Mouse (Mus musculus) splenic B cell, adult 2 months (primary cell): ENCODE measurements around the gene Glis2.

ENCODE experiments used
- DNase-seq: peaks from one replicate; pipeline ENCODE4 v3.0.0-alpha.2; 2011; ENCODE audit warnings: low read depth, low spot score
- H3K27me3 ChIP-seq: 2 replicates; pipeline ENCODE4 v1.6.1; 2012; ENCODE audit warnings: mild to moderate bottlenecking, low read length, moderate library complexity, mixed read lengths; ENCODE audit not compliant: control insufficient read depth, poor library complexity, insufficient read depth, severe bottlenecking
- H3K36me3 ChIP-seq: 2 replicates; pipeline ENCODE4 v1.6.1; 2012; ENCODE audit warnings: mild to moderate bottlenecking, low read length, moderate library complexity, mixed read lengths; ENCODE audit not compliant: control insufficient read depth, poor library complexity, insufficient read depth, severe bottlenecking

The Glis2 gene

DNA sequence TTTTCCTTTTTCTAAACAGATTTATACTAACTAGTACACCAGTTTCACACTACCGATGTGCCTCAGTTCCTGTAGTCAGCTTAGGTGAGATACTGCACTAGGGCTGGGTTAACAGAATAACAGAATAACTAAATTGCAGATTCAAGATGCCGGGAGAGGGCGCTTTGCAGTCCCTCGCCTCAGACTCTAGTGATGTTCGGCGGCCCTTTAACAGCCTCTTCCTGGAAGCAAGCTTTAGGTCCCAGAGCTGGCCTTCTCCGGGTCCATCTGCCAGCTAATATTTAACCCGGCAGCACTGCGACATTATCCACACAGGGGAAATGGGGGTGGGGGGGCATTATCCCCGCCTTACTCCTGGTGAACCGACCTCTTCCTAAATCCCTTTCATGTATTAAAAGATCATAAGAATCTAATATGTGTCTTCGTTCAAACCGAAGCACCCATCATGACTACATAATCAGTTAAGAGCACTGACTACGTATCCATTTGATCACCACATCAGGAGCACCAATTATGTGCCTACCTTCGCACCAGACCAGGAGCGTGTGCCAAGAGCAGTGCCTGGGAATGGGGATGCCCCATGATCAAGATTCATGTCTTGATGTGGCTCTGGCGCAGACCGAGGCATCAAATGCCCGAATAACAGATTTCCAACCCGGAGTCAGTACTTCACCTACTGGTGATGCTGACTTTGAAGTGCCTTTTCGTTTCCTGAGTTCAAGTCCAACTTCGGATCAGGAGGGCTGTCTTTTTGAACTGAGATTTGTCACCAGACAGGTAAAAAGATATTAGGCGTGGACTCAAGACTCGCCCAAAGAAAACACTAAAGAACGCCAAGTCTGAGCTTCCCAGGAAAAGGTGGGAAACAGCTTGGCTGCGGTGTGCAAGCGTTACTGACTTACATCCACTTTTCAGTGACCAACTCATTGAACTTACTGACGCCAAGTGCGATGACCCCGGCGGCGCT is 1.3 kb upstream of the Glis2 start:
- H3K27me3 ChIP-seq: no peaks in the 10 kb centered on the region; the same call in none of the 2 replicates
- DNase-seq: peak; percentile 64
- H3K36me3 ChIP-seq: no peaks in the 10 kb centered on the region

DNA sequence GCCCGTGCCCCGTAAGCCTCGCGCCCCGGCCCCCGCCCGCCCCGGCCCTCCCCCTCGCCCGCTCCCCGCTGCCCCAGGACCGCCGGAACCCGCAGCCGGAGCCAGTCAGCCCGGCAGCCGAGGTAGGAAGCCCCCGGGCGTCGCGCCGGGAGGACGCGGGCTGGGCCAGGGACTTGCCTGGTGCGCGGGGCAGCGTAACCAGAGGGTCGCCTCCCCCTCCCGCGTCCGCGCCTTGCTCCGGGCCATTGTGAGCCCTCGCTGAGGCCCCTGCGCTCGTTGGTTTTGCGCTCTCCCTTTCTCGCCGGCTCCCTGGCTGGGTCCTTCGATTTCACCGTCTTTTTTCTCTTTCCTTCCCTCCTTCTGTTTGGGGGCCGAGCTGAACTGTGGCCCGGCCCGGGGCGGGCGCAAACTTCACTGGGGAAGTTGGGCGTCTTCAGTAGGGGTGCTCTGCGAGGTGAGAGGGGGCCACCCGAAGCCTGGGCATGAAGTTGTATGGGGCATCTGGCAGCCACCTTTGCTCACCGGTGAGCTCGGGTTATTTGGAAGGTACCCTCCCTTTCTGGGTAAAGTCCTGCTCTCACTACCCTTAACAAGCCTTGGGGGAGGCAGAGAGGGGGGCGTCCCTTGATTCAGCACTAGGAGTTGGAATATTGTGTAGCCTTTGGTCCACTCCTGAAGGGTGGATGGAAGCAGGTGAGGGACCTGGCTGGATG is 457 bp downstream of the Glis2 start:
- Histone ChIP-seq H3K27me3 (no peaks in the 10 kb centered on the region; the same call in none of the 2 replicates), H3K36me3 (no peaks in the 10 kb centered on the region)
- DNase-seq: no peak

GRCm38 (mm10) chr16:4595527-4595963 is 1.0 kb downstream of the Glis2 start:
- no peaks in the 10 kb centered on the region; the same call in none of the 2 replicates for H3K27me3 ChIP-seq
- no peaks in the 10 kb centered on the region for H3K36me3 ChIP-seq
- no peak for DNase-seq

GRCm38 (mm10) chr16:4596141-4596728 is 1.7 kb downstream of the Glis2 start:
- no peak for DNase-seq
- H3K27me3 ChIP-seq: no peaks in the 10 kb centered on the region; the same call in none of the 2 replicates
- no peaks in the 10 kb centered on the region for H3K36me3 ChIP-seq

GRCm38 (mm10) chr16:4596836-4597235 is 2.3 kb downstream of the Glis2 start:
- Histone ChIP-seq H3K36me3 (no peaks in the 10 kb centered on the region), H3K27me3 (no peaks in the 10 kb centered on the region; the same call in none of the 2 replicates)
- DNase-seq: no peak

DNA sequence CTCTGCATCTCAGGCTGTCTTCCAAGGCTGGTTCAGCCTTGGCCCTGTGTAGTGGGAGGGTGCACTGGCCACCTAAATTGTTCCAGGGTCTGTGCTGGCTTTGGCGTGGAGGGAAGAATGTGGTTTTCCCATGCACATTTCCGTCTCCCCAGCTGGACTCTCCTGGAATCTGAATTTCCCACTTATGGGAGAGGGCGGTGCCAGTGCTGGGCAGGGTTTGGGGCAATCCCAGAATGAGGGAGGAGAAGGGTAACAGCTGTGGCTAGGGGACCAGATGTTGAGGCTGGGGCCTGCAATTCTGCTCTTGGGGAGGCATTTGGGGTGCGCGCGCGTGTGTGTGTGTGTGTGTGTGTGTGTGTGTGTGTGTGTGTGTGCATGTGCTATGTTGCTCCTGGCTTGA is 2.8 kb downstream of the Glis2 start:
- Histone ChIP-seq H3K36me3 (no peaks in the 10 kb centered on the region), H3K27me3 (no peaks in the 10 kb centered on the region; the same call in none of the 2 replicates)
- DNase-seq: no peak

DNA sequence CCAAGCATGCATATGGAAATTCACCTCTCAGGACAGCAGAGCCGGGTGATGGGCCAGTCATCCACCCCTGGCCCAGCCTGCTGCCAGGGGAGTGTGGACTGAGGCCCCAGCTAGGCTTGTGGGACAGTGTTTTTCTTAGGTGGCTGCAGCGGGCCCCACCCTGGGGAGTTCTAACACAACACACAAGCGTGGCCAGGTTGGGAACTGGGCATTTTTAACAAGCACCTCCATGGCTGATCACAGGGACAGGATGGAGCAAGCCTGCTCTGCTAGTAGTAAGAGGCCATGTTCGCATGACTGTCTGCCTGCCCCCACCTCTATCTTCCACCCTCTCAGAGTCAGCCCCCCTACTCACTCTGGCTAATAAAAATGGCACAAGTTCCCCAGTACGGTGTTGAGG is 3.5 kb downstream of the Glis2 start:
- DNase-seq: no peak
- Histone ChIP-seq H3K27me3 (no peaks in the 10 kb centered on the region; the same call in none of the 2 replicates), H3K36me3 (no peaks in the 10 kb centered on the region)

DNA sequence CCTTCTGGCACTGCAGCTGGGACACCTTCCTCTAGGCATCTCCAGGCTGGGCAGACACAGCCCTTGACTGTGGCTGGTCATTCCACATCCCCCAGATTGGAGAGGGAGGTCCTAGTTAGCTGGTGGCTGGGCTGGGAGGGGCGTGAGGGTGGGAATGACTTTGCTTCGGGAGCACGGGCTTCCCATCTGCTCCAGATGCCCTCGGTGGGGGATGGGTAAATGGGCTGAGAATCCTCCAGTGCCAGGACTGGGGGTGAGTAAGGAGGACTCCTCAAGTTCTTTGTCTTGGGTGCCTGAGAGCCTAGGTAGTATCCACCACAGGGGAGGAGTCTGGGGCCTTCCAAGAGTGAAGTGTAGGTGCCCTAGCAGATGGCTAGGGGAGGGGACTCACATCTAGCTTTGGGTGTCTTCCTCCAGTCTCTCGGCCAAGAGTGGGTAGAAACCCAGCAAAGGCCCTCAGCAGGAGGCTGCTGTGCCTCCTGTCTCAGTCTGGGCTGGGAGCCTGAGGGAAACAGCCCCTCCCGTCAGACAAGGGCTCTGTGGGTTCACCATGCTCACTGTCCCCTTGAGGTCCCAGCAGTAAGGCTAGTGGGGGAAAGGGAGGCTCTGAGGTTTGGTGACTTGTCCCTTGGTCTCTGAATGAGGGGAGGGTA is 4.5 kb downstream of the Glis2 start:
- no peak for DNase-seq

DNA sequence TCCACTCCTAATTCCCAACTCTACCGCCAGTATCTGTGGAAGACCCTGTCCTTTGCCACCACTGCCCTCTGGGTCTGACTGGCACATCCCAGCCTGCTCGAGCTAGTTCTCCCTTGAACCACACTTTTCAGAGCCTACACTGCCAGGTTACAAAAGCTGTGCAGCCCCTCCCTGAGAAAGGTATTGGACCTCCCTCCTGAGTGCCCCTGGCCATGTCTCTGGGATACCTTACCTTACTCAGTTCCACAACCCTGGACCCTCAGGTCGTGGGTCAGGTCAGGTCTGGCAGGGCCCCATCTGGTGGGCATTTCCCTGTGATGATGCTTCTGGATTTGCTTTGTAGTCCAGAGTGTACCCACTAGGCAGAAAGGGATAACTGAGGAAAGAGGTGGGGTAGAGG is 5.1 kb downstream of the Glis2 start:
- Histone ChIP-seq H3K36me3 (no peaks in the 10 kb centered on the region), H3K27me3 (no peaks in the 10 kb centered on the region; the same call in 1 of the 2 replicates)
- no peak for DNase-seq

More for the DNA sequence above, 4.5 kb downstream of the Glis2 start:
- H3K27me3 ChIP-seq: no peaks in the 10 kb centered on the region; the same call in none of the 2 replicates
- H3K36me3 ChIP-seq: no peaks in the 10 kb centered on the region

DNA sequence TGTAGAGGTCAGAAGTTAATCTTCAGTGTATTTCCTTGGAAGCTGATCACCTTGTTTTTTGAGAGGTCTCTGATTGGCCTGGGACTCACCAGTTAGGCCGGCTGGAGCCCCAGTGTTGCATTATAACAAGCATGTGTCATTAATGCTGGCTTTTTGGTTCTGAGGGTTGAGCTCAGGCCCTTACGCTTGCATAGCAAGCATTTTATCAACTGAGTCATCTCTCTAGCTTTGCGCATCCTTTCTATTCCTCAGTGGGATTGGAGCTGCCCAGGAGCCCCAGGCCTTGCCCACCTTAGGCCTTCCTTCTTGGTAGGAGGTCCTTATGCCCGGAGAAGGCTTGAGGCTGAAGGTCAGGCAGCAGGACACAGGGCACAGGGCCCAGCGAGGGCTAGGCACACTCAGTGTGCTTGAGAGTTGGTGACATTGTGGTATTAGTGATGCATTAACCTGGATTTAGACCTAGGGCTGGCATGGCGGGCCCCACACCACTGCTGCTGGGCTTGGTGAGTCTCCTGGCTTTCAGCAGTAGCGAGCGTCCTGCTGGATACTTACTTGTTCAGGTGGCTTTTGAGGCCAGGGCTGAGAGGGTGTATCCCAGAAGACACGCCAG is 6.3 kb downstream of the Glis2 start:
- H3K36me3 ChIP-seq: no peaks in the 10 kb centered on the region
- no peak for DNase-seq
- no peaks in the 10 kb centered on the region for H3K27me3 ChIP-seq

DNA sequence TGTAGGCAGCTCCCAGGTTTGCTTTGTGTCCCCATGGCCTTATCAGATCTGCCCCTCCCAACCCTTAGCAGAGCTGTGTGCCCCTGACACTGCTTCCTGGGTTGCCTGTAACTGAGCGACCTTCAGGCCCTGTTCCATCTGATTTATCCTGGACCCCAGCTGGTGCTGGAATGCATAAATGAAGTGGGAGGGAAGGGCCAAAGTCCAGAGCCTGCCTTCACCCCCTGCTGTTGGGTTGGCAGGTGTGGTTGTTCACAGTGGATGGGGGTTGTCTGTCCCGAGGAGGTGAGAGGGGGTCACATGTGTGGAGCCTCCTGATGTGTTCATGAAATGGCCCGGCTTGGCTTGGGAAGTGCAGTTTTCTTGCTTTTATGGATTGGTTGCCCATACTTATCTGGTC is 7.7 kb downstream of the Glis2 start:
- no peaks in the 10 kb centered on the region for H3K27me3 ChIP-seq

DNA sequence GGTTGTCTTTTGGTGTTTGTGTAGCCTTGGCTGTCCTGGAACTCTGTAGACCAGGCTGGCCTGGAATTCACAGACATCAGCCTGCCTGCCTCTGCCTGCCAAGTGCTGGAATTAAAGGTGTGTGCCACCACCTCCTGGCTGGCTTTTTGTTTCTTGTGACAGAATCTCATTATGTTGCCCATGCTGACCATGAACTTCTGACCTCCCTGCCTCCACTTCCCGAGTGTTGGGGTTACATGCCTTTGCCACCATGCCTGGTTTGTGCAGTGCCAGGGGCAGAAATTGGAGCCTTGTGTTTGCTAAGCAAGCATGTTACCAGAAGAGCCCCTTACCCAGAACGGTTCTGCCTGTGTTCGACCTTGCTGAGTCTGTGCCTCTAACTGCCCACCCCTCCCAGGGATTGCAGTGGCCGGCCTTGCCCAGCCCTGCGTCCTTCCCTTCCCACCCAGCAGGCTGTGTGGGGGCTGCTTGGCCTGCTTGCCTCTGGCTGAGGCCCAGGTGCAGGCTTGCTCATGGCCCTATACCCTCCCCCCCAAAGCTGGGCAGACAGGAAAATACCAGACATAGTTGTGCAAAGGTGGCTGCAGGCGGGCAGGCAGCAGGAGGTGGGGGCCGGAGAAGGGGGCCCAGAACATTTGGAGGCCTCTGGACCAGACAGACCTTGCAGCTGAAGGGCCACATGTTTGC is 8.4 kb downstream of the Glis2 start:
- no peak for DNase-seq
- H3K36me3 ChIP-seq: no peaks in the 10 kb centered on the region
- no peaks in the 10 kb centered on the region for H3K27me3 ChIP-seq

More for the DNA sequence above, 7.7 kb downstream of the Glis2 start:
- H3K36me3 ChIP-seq: no peaks in the 10 kb centered on the region
- DNase-seq: no peak

GRCm38 (mm10) chr16:4603453-4603837 is 8.9 kb downstream of the Glis2 start:
- H3K36me3 ChIP-seq: no peaks in the 10 kb centered on the region
- H3K27me3 ChIP-seq: no peaks in the 10 kb centered on the region
- DNase-seq: no peak
